Mouse (Mus musculus) heart, adult 2 months (tissue): ENCODE measurements at regions not wholly inside any gene's neighbourhood (a gene's known extent, or its start where the extent isn't known, plus 50 kb on each side); places are given as distances from the start of the nearest gene placed in this dataset.

Experiments
- CTCF ChIP-seq: fragments of 200-600 bp; IDR thresholded peaks from 2 replicates; pipeline ENCODE4 v1.8.1; 2022; ENCODE audit warnings: antibody characterized with exemption, mild to moderate bottlenecking, moderate library complexity
- EP300 ChIP-seq: fragments of 200-500 bp; IDR thresholded peaks from 2 replicates; pipeline ENCODE4 v1.6.1; 2011; ENCODE audit warnings: low read depth, low read length, control low read depth; ENCODE audit not compliant: insufficient read depth
- POLR2A ChIP-seq: fragments of 200-500 bp; IDR thresholded peaks from 2 replicates; pipeline ENCODE4 v1.6.1; 2011; ENCODE audit warnings: mild to moderate bottlenecking, low read depth, low read length, control low read depth; ENCODE audit not compliant: insufficient read depth

GRCm38 (mm10) chr2:22026794-22027193, 200.5 kb upstream of the Myo3a start:
- no peak for TF ChIP-seq CTCF
- no peak for TF ChIP-seq POLR2A
- no peak for TF ChIP-seq EP300
